Mouse (Mus musculus): Measurements from ENCODE around the gene Als2.

Gene Als2

GRCm38 (mm10) chr1:59236856-59237441 lies at the start of gene Als2:
Als2 (minus strand) TSS chr1:59237231.
- DNase-seq, result peak; percentile 98

GRCm38 (mm10) chr1:59286316-59286850 lies 49.4 kb upstream of the Als2 start:
- peak; percentile 11 for DNase-seq

GRCm38 (mm10) chr1:59285880-59286279 lies 48.8 kb upstream of the Als2 start:
- no peak for DNase-seq

GRCm38 (mm10) chr1:59272189-59272588 lies 35.2 kb upstream of the Als2 start:
- DNase-seq, result no peak

- no peak for DNase-seq
These were observed 33.1 kb upstream of the Als2 start for GRCm38 (mm10) chr1:59269951-59270689.

- no peak for DNase-seq
These were observed 32.4 kb upstream of the Als2 start for GRCm38 (mm10) chr1:59269466-59269865.

- no peak for DNase-seq
These were observed 31.9 kb upstream of the Als2 start for GRCm38 (mm10) chr1:59268931-59269330.

GRCm38 (mm10) chr1:59257736-59258135 lies 20.7 kb upstream of the Als2 start:
- DNase-seq, result no peak

- no peak for DNase-seq
These were observed 19.8 kb upstream of the Als2 start, which contains the start of gene Cdk15 for GRCm38 (mm10) chr1:59256751-59257231. Cdk15 (plus strand) TSS chr1:59256906.

GRCm38 (mm10) chr1:59253301-59253909 lies 16.4 kb upstream of the Als2 start:
- no peak for DNase-seq

GRCm38 (mm10) chr1:59252762-59253161 lies 15.7 kb upstream of the Als2 start:
- peak; percentile 64 for DNase-seq

GRCm38 (mm10) chr1:59247602-59248001 lies 10.6 kb upstream of the Als2 start:
- DNase-seq, result peak; percentile 61

GRCm38 (mm10) chr1:59243770-59244169 lies 6.7 kb upstream of the Als2 start:
- no peak for DNase-seq

- peak; percentile 93 for DNase-seq
These were observed 682 bp upstream of the Als2 start for GRCm38 (mm10) chr1:59237614-59238211.

GRCm38 (mm10) chr1:59229187-59229586 lies 7.8 kb downstream of the Als2 start:
- no peak for DNase-seq

- no peak for DNase-seq
These were observed 8.5 kb downstream of the Als2 start for GRCm38 (mm10) chr1:59228552-59228951.

- no peak for DNase-seq
These were observed 14.8 kb downstream of the Als2 start for GRCm38 (mm10) chr1:59222101-59222825.

- no peak for DNase-seq
These were observed 15.4 kb downstream of the Als2 start for GRCm38 (mm10) chr1:59221591-59221990.

GRCm38 (mm10) chr1:59220371-59220770 lies 16.7 kb downstream of the Als2 start:
- DNase-seq, result no peak

GRCm38 (mm10) chr1:59215446-59215845 lies 21.6 kb downstream of the Als2 start:
- no peak for DNase-seq

- DNase-seq, result no peak
These were observed 24.1 kb downstream of the Als2 start for GRCm38 (mm10) chr1:59212951-59213350.

GRCm38 (mm10) chr1:59212076-59212779 lies 24.8 kb downstream of the Als2 start:
- no peak for DNase-seq
